Mouse (Mus musculus) megakaryocyte-erythroid progenitor cell, adult 5 weeks (primary cell): ENCODE results near the gene Sec61b. TPM values are rescaled to one million over a fixed set of nuclear protein-coding genes. Genes with fewer than 3 reads are reported as not detected.

Experiments used
- polyA plus RNA-seq: library from polyadenylated mRNA; stranded (reverse); fragments of >175 nt; gene quantifications from 2 replicates; pipeline ENCODE4 v1.2.3, GENCODE M21; 2012

Sec61b gene
- 228 and 308 TPM in 2 replicates for polyA plus RNA-seq

DNA sequence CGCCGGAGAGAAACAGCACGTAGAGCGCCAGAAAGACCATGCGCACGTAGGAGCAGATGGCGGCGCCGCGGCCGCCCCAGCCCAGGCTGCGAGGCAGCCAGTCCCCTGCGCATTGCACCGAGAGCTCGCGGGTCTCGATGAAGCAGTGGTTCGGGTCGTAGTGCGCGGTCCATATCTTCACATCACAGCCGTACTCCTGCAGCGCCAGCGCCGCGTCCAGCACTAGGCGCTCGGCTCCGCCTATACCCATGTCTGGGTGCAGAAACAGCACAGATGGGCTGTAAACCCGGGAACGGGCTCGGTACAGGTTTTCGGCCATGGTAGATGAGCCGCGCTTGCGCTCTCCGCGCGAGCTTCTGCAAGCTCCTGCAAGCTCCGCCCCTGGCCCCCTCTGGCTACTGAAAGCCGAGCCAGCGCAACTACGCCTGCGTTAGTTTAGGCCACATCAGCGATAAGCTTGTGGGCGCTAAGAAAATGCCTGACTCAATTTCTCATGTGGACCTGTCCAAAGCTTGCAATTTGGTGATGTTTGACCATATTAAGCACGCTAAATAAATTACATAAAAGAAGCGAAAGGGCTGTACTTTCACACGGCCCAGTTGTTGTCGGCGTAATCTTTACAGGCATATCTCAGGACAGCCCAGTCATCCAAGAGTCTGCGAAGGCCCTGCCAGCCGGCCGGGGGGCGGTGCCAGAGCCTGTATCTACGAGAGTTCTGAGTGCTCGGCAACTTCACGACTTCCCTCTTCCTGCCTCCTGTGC, at the start of gene Sec61b, which contains the start of gene Alg2:
Gene Sec61b (plus strand): TSS at position 691 of the 762 bp plus-strand sequence.
Gene Alg2 (minus strand): TSS at position 366 of the 762 bp plus-strand sequence.

Other genes starting within 250 kb of the Sec61b start
- gene Tgfbr1, start 121.4 kb upstream of the Sec61b start, polyA plus RNA-seq: 1.6 and 1.7 TPM in 2 replicates
- gene Alg2, start 325 bp upstream of the Sec61b start, polyA plus RNA-seq: 12.7 and 13.5 TPM in 2 replicates